In genomic region chr6:94715645-94715940, GRCm38 (mm10) we compare ENCODE assay signal across 30 mouse cellular contexts. TPM values are rescaled to one million over a fixed set of nuclear protein-coding genes. Genes with fewer than 3 reads are reported as not detected.
DNase-seq lines count a peak whose midpoint lies in the region; ATAC-seq lines count a peak whose summit lies in the region.
"Had no signal": no experiment of that assay in that cellular context is flagged by ENCODE, and none has a peak within 500 bp of the region (broad histone marks: within the 10 kb centered on the region; RNA-seq: fewer than 3 reads in every experiment).

No protein-coding gene starts in this region.

- no peaks in the 10 kb centered on the region for H3K9me3 ChIP-seq in midbrain, embryonic 11.5 days (ENCODE audit: control insufficient read depth, low read length)
- no peaks in the 10 kb centered on the region for H3K9me3 ChIP-seq in midbrain, embryonic 13.5 days
- no peaks in the 10 kb centered on the region for H3K9me3 ChIP-seq in forebrain, embryonic 13.5 days (replicated peaks)
- no peaks in the 10 kb centered on the region for H3K9me3 ChIP-seq in limb, embryonic 15.5 days
- H3K9me3 ChIP-seq in neural tube, embryonic 15.5 days (replicated peaks) = no peaks in the 10 kb centered on the region
- H3K9me3 ChIP-seq: heart, embryonic 12.5 days; hindbrain, embryonic 15.5 days; neural tube, embryonic 12.5 days had no signal

- H3K27ac ChIP-seq in midbrain, embryonic 11.5 days (ENCODE audit: low read depth, low read length) = no peak overlapping the region
- no peak overlapping the region for H3K27ac ChIP-seq in midbrain, embryonic 13.5 days
- H3K27ac ChIP-seq in forebrain, embryonic 13.5 days = peak overlapping the region; percentile 53
- H3K27ac ChIP-seq in limb, embryonic 15.5 days = peak overlapping the region; percentile 5; the same call in 1 of the 2 replicates
- no peak overlapping the region for H3K27ac ChIP-seq in neural tube, embryonic 15.5 days (replicated peaks)
- H3K27ac ChIP-seq: hindbrain, embryonic 15.5 days; liver, embryonic 14.5 days; neural tube, embryonic 12.5 days had no signal

- no peak overlapping the region for H3K9ac ChIP-seq in midbrain, embryonic 11.5 days (ENCODE audit: low read length)
- no peak overlapping the region for H3K9ac ChIP-seq in midbrain, embryonic 13.5 days (replicated peaks)
- no peak overlapping the region for H3K9ac ChIP-seq in forebrain, embryonic 13.5 days
- H3K9ac ChIP-seq in limb, embryonic 15.5 days = no peak overlapping the region
- H3K9ac ChIP-seq in neural tube, embryonic 15.5 days (replicated peaks) = no peak overlapping the region
- H3K9ac ChIP-seq: heart, embryonic 12.5 days; hindbrain, embryonic 15.5 days; liver, embryonic 14.5 days; neural tube, embryonic 12.5 days had no signal

- no peaks in the 10 kb centered on the region for H3K27me3 ChIP-seq in midbrain, embryonic 11.5 days (ENCODE audit: control insufficient read depth, insufficient read depth, low read length)
- H3K27me3 ChIP-seq in midbrain, embryonic 13.5 days = no peaks in the 10 kb centered on the region
- no peaks in the 10 kb centered on the region for H3K27me3 ChIP-seq in forebrain, embryonic 13.5 days
- no peaks in the 10 kb centered on the region for H3K27me3 ChIP-seq in limb, embryonic 15.5 days
- no peaks in the 10 kb centered on the region for H3K27me3 ChIP-seq in neural tube, embryonic 15.5 days (replicated peaks)
- H3K27me3 ChIP-seq: heart, embryonic 12.5 days; hindbrain, embryonic 15.5 days; neural tube, embryonic 12.5 days had no signal

- H3K4me1 ChIP-seq in midbrain, embryonic 11.5 days (ENCODE audit: control insufficient read depth, insufficient read depth, low read length) = no peaks in the 10 kb centered on the region
- H3K4me1 ChIP-seq in midbrain, embryonic 13.5 days (replicated peaks) = no peaks in the 10 kb centered on the region
- peaks cover 24% of the 10 kb centered on the region for H3K4me1 ChIP-seq in forebrain, embryonic 13.5 days
- peaks cover 20% of the 10 kb centered on the region; the same call in 1 of the 2 replicates for H3K4me1 ChIP-seq in limb, embryonic 15.5 days
- H3K4me1 ChIP-seq in neural tube, embryonic 15.5 days = peaks cover 10% of the 10 kb centered on the region
- H3K4me1 ChIP-seq: neural tube, embryonic 12.5 days had no signal

- intact Hi-C loops in left cerebral cortex, postnatal 36 days (cut with DNase I) = no loop called here
- intact Hi-C loops in heart, postnatal 10 days (cut with DNase I) = no loop called here

- H3K4me2 ChIP-seq in midbrain, embryonic 11.5 days = no peak overlapping the region
- no peak overlapping the region for H3K4me2 ChIP-seq in midbrain, embryonic 13.5 days (replicated peaks)
- peak overlapping the region; percentile 19; the same call in 1 of the 2 replicates for H3K4me2 ChIP-seq in forebrain, embryonic 13.5 days
- H3K4me2 ChIP-seq in limb, embryonic 15.5 days = 0 out of 2 replicates have a peak overlapping the region, but pooled peaks have one; percentile 20
- H3K4me2 ChIP-seq in neural tube, embryonic 15.5 days = no peak overlapping the region
- H3K4me2 ChIP-seq: heart, embryonic 12.5 days; hindbrain, embryonic 15.5 days; neural tube, embryonic 12.5 days had no signal

- H3K36me3 ChIP-seq in midbrain, embryonic 11.5 days (ENCODE audit: control insufficient read depth, insufficient read depth, low read length) = no peaks in the 10 kb centered on the region
- H3K36me3 ChIP-seq in midbrain, embryonic 13.5 days = no peaks in the 10 kb centered on the region
- H3K36me3 ChIP-seq in forebrain, embryonic 13.5 days (ENCODE audit: poor library complexity, severe bottlenecking) = no peaks in the 10 kb centered on the region
- H3K36me3 ChIP-seq in limb, embryonic 15.5 days = no peaks in the 10 kb centered on the region
- no peaks in the 10 kb centered on the region for H3K36me3 ChIP-seq in neural tube, embryonic 15.5 days
- H3K36me3 ChIP-seq: heart, embryonic 12.5 days; hindbrain, embryonic 15.5 days; neural tube, embryonic 12.5 days had no signal

- ATAC-seq in midbrain, embryonic 11.5 days (ENCODE audit: low FRiP score) = no peak
- no peak for ATAC-seq in midbrain, embryonic 13.5 days
- no peak for ATAC-seq in forebrain, embryonic 13.5 days
- no peak for ATAC-seq in limb, embryonic 15.5 days (ENCODE audit: insufficient number of reproducible peaks, low FRiP score, low TSS enrichment, low read depth)
- ATAC-seq in neural tube, embryonic 15.5 days (ENCODE audit: low FRiP score) = no peak
- ATAC-seq: CD4-positive, CD25-positive, alpha-beta regulatory T cell, adult 4 months; inflammation-experienced regulatory T-cells, adult 6 months; midbrain, embryonic 16.5 days had no signal

- WGBS in midbrain, embryonic 11.5 days = 44% methylated on average over 4 of the region's 4 CpGs
- WGBS in midbrain, embryonic 13.5 days = 34% methylated on average over 4 of the region's 4 CpGs
- WGBS in forebrain, embryonic 13.5 days = 6% methylated on average over 4 of the region's 4 CpGs
- WGBS in limb, embryonic 15.5 days = 9% methylated on average over 4 of the region's 4 CpGs
- WGBS in neural tube, embryonic 15.5 days = 4% methylated on average over 4 of the region's 4 CpGs

- peak; percentile 73 for DNase-seq in midbrain, embryonic 11.5 days (ENCODE audit: low spot score, missing footprints)
- DNase-seq in forelimb bud, embryonic 11.5 days (ENCODE audit: low read depth, low spot score) = peak; percentile 76
- no peak for DNase-seq in left cerebral cortex, postnatal 36 days (ENCODE audit: low spot score in 2 of 2)
- DNase-seq in heart, postnatal 10 days = no peak
- DNase-seq: adrenal gland, postnatal 14 days; cerebellum, adult 11 months; cerebellum, adult 9-11 months; gastrocnemius, postnatal 25 days; heart, adult 18-20 months; kidney, adult 11 months; layer of hippocampus, adult 9-11 months; liver; lung, adult 2 months; lung, postnatal 14 days; right cerebral cortex, postnatal 14 days; thymus, adult 18-20 months; thymus, postnatal 25 days had no signal

- H3K4me3 ChIP-seq in midbrain, embryonic 11.5 days (ENCODE audit: low read depth, low read length) = no peak overlapping the region
- no peak overlapping the region for H3K4me3 ChIP-seq in midbrain, embryonic 13.5 days (replicated peaks)
- H3K4me3 ChIP-seq in forebrain, embryonic 13.5 days = no peak overlapping the region
- no peak overlapping the region for H3K4me3 ChIP-seq in limb, embryonic 15.5 days
- H3K4me3 ChIP-seq in neural tube, embryonic 15.5 days (replicated peaks) = no peak overlapping the region
- H3K4me3 ChIP-seq: erythroblast, embryonic 14.5 days; heart, embryonic 12.5 days; hindbrain, embryonic 15.5 days; myocyte; neural tube, embryonic 12.5 days had no signal

RNA-seq across cellular contexts. Expression of gene Lrig1, which starts 15.6 kb away (rescaled TPM):
- polyA plus RNA-seq in midbrain, embryonic 11.5 days (2014; fragmentation: Nextera tagmentation; extraction: Ambion mirVana) = 15.9 and 17.4 TPM in 2 replicates
- 10.5 and 11.4 TPM in 2 replicates for polyA plus RNA-seq in midbrain, embryonic 13.5 days (2015; fragmentation: Nextera tagmentation; extraction: Ambion mirVana)
- polyA plus RNA-seq in forebrain, embryonic 13.5 days (2015; fragmentation: Nextera tagmentation; extraction: Ambion mirVana) = 6.4 and 7.6 TPM in 2 replicates
- polyA plus RNA-seq in limb, embryonic 15.5 days (2015; fragmentation: Nextera tagmentation; extraction: Ambion mirVana) = 22.3 and 22.5 TPM in 2 replicates
- total RNA-seq in left cerebral cortex, postnatal 36 days (2021) = 10 to 100 TPM; 27.2 to 27.7 TPM
- total RNA-seq in heart, postnatal 10 days (2021) = 10 to 100 TPM; 27.3 to 27.7 TPM
- 14.5 and 15.0 TPM in 2 replicates for polyA plus RNA-seq in neural tube, embryonic 15.5 days (2015; fragmentation: Nextera tagmentation; extraction: Ambion mirVana)

Comparison
In these comparisons a context has a peak if more than half of its experiments do, and no peak if none do; other contexts are left out.
1. DNase-seq: peak in midbrain, embryonic 11.5 days (single experiment) and forelimb bud, embryonic 11.5 days (single experiment); none in left cerebral cortex, postnatal 36 days (0 of 2) and heart, postnatal 10 days (0 of 2).
2. H3K27ac ChIP-seq: peak in forebrain, embryonic 13.5 days (single experiment) and limb, embryonic 15.5 days (single experiment); none in midbrain, embryonic 11.5 days (single experiment), midbrain, embryonic 13.5 days (single experiment) and neural tube, embryonic 15.5 days (single experiment).
3. H3K4me2 ChIP-seq: peak in forebrain, embryonic 13.5 days (single experiment) and limb, embryonic 15.5 days (single experiment); none in midbrain, embryonic 11.5 days (single experiment), midbrain, embryonic 13.5 days (single experiment) and neural tube, embryonic 15.5 days (single experiment).